Mouse (Mus musculus): Measurements from ENCODE around the gene Gm20388. TPM values are rescaled to one million over a fixed set of nuclear protein-coding genes. Genes with fewer than 3 reads are reported as not detected.

Gene Gm20388
- total RNA-seq, 1 experiment: 27.0 TPM

DNA sequence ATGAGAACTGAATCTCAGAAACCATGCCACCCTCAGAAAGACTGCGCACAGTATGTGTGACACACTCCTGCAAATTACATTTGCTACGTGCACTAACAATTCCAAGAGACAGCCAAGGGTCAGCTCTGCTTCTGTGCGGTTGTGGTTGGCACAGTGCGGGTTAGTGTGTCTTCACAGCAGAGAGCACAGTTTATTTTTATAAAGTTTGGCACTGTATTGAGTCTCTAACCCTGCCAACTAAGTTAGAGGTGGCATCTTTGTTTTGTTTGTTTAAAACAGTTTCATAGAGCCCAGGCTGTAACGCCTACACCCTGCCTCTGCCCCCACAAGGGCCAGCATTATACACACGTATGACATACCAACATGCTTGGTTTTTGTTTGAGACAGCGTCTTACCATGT lies 2990.8 kb downstream of the Gm20388 start:
- peaks cover 0 to 4% of the 10 kb centered on the region in 2 experiments; a peak in 1 of 4 replicates for H3K4me1 ChIP-seq (ENCODE audit: control insufficient read depth in 2 of 2, insufficient read depth in 2 of 2, low read length in 2 of 2, poor library complexity in 1 of 2)
- no peak for DNase-seq (ENCODE audit: low read depth, low spot score)
- TF ChIP-seq CHD2 (IDR thresholded peaks at IDR 0.05; ENCODE audit: low read depth, low read length) (no peak), HCFC1 (IDR thresholded peaks at IDR 0.05; ENCODE audit: borderline replicate concordance, insufficient read depth, low read length) (no peak), ZC3H11A (IDR thresholded peaks at IDR 0.05; ENCODE audit: borderline replicate concordance, low read depth, low read length) (no peak)
- H3K9me3 ChIP-seq (ENCODE audit: control insufficient read depth, insufficient read depth, low read depth, low read length): no peaks in the 10 kb centered on the region
- no peak overlapping the region for H3K4me3 ChIP-seq (ENCODE audit: insufficient read depth in 1 of 2, low read depth in 1 of 2, low read length in 2 of 2, poor library complexity in 1 of 2, severe bottlenecking in 1 of 2)
- in situ Hi-C loops (cut with MboI; ENCODE audit: low sequenced_read_pairs in 2 of 2, unreplicated experiment in 2 of 2): no loop called here
- no peak overlapping the region for H3K9ac ChIP-seq (ENCODE audit: insufficient read depth, low read depth, low read length, poor library complexity, severe bottlenecking)
- H3K27ac ChIP-seq (ENCODE audit: insufficient read depth, low read depth, low read length, poor library complexity, severe bottlenecking): no peak overlapping the region
- peaks cover 39% of the 10 kb centered on the region for H3K36me3 ChIP-seq (ENCODE audit: control insufficient read depth, insufficient read depth, low read length, poor library complexity, severe bottlenecking)

DNA sequence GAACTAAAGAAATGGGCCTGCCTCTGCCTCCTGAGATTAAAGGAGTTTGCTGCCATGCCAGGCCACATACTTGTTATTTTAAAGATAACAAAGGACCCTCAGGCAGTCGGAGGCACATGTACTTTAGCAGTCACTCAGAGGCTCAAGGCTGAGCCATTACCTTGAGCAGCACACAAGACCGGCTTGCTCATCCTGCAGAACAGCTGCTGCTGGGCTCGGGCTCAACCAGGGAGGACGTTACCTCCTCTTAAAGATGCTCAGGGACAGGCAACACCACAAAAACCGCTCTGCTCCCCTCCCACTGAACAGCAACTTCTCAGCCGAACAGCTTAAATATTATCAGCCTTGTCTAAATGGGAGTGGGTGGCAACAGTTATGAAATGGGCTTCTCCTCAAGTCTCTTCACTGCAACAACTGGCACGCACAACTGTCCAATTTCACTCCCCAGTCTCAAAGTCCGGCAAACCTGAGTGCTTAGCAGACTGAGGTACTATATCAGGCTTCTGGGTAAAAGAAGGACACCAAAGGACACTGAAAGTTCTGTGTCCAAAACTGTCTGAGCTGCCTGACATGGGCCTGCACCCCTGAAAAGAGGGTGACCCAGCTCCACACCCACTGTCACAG lies 2991.4 kb downstream of the Gm20388 start:
- no peak overlapping the region for H3K27ac ChIP-seq (ENCODE audit: insufficient read depth, low read depth, low read length, poor library complexity, severe bottlenecking)
- peaks cover 0 to 4% of the 10 kb centered on the region in 2 experiments; a peak in 1 of 4 replicates for H3K4me1 ChIP-seq (ENCODE audit: control insufficient read depth in 2 of 2, insufficient read depth in 2 of 2, low read length in 2 of 2, poor library complexity in 1 of 2)
- H3K36me3 ChIP-seq (ENCODE audit: control insufficient read depth, insufficient read depth, low read length, poor library complexity, severe bottlenecking): peaks cover 38% of the 10 kb centered on the region
- no peak overlapping the region for H3K9ac ChIP-seq (ENCODE audit: insufficient read depth, low read depth, low read length, poor library complexity, severe bottlenecking)
- H3K9me3 ChIP-seq (ENCODE audit: control insufficient read depth, insufficient read depth, low read depth, low read length): no peaks in the 10 kb centered on the region
- no peak for DNase-seq (ENCODE audit: low read depth, low spot score)
- no peak overlapping the region for H3K4me3 ChIP-seq (ENCODE audit: insufficient read depth in 1 of 2, low read depth in 1 of 2, low read length in 2 of 2, poor library complexity in 1 of 2, severe bottlenecking in 1 of 2)
- in situ Hi-C loops (cut with MboI; ENCODE audit: low sequenced_read_pairs in 2 of 2, unreplicated experiment in 2 of 2): no loop called here
- no peak for TF ChIP-seq ZC3H11A (IDR thresholded peaks at IDR 0.05; ENCODE audit: borderline replicate concordance, low read depth, low read length)
- no peak for TF ChIP-seq MAFK (IDR thresholded peaks at IDR 0.05; ENCODE audit: insufficient read depth, low read depth, low read length)
- TF ChIP-seq ZNF384 (IDR thresholded peaks at IDR 0.05; ENCODE audit: low read depth, low read length): no peak
- no peak for TF ChIP-seq CHD2 (IDR thresholded peaks at IDR 0.05; ENCODE audit: low read depth, low read length)
- TF ChIP-seq HCFC1 (IDR thresholded peaks at IDR 0.05; ENCODE audit: borderline replicate concordance, insufficient read depth, low read length): no peak

- no peak overlapping the region for H3K9ac ChIP-seq (ENCODE audit: insufficient read depth, low read depth, low read length, poor library complexity, severe bottlenecking)
- no peak for DNase-seq (ENCODE audit: low read depth, low spot score)
- no peaks in the 10 kb centered on the region for H3K9me3 ChIP-seq (ENCODE audit: control insufficient read depth, insufficient read depth, low read depth, low read length)
- H3K36me3 ChIP-seq (ENCODE audit: control insufficient read depth, insufficient read depth, low read length, poor library complexity, severe bottlenecking): peaks cover 38% of the 10 kb centered on the region
- H3K27ac ChIP-seq (ENCODE audit: insufficient read depth, low read depth, low read length, poor library complexity, severe bottlenecking): no peak overlapping the region
- H3K4me3 ChIP-seq (ENCODE audit: insufficient read depth in 1 of 2, low read depth in 1 of 2, low read length in 2 of 2, poor library complexity in 1 of 2, severe bottlenecking in 1 of 2): no peak overlapping the region
- in situ Hi-C loops (cut with MboI; ENCODE audit: low sequenced_read_pairs in 2 of 2, unreplicated experiment in 2 of 2): no loop called here
- H3K4me1 ChIP-seq (ENCODE audit: control insufficient read depth in 2 of 2, insufficient read depth in 2 of 2, low read length in 2 of 2, poor library complexity in 1 of 2): peaks cover 0 to 4% of the 10 kb centered on the region in 2 experiments; a peak in 1 of 4 replicates
- no peak for TF ChIP-seq MAFK (IDR thresholded peaks at IDR 0.05; ENCODE audit: insufficient read depth, low read depth, low read length)
- TF ChIP-seq ZNF384 (IDR thresholded peaks at IDR 0.05; ENCODE audit: low read depth, low read length): no peak
- no peak for TF ChIP-seq CHD2 (IDR thresholded peaks at IDR 0.05; ENCODE audit: low read depth, low read length)
- no peak for TF ChIP-seq HCFC1 (IDR thresholded peaks at IDR 0.05; ENCODE audit: borderline replicate concordance, insufficient read depth, low read length)
- no peak for TF ChIP-seq ZC3H11A (IDR thresholded peaks at IDR 0.05; ENCODE audit: borderline replicate concordance, low read depth, low read length)
Measured at GRCm38 (mm10) chr8:122902581-122902980, 2991.9 kb downstream of the Gm20388 start.

DNA sequence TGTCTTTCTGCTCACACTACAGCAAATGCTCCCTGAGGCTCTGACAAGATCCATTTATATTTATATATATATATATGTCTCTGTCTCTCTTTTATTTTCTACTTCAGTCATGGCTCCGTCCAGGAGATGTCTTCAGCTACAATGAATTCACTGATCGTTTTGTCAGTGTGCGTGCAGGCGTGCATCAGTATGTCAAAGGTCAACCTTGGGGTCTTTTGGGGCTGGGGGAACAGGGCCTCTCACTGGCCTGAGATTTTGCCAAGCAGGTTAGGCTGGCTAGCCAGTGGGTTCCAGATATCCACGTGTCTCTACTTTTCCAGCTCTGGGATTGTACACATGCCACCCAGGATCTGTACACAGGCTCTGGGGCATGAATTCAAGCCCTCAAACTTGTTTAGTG lies 2992.4 kb downstream of the Gm20388 start:
- peaks cover 0 to 4% of the 10 kb centered on the region in 2 experiments; a peak in 1 of 4 replicates for H3K4me1 ChIP-seq (ENCODE audit: control insufficient read depth in 2 of 2, insufficient read depth in 2 of 2, low read length in 2 of 2, poor library complexity in 1 of 2)
- H3K27ac ChIP-seq (ENCODE audit: insufficient read depth, low read depth, low read length, poor library complexity, severe bottlenecking): no peak overlapping the region
- in situ Hi-C loops (cut with MboI; ENCODE audit: low sequenced_read_pairs in 2 of 2, unreplicated experiment in 2 of 2): no loop called here
- TF ChIP-seq ZNF384 (IDR thresholded peaks at IDR 0.05; ENCODE audit: low read depth, low read length) (0 out of 2 replicates have a peak, but pooled peaks have one; percentile 24), HCFC1 (IDR thresholded peaks at IDR 0.05; ENCODE audit: borderline replicate concordance, insufficient read depth, low read length) (no peak)
- no peaks in the 10 kb centered on the region for H3K9me3 ChIP-seq (ENCODE audit: control insufficient read depth, insufficient read depth, low read depth, low read length)
- peaks cover 40% of the 10 kb centered on the region for H3K36me3 ChIP-seq (ENCODE audit: control insufficient read depth, insufficient read depth, low read length, poor library complexity, severe bottlenecking)
- H3K4me3 ChIP-seq (ENCODE audit: insufficient read depth in 1 of 2, low read depth in 1 of 2, low read length in 2 of 2, poor library complexity in 1 of 2, severe bottlenecking in 1 of 2): no peak overlapping the region
- DNase-seq (ENCODE audit: low read depth, low spot score): no peak
- H3K9ac ChIP-seq (ENCODE audit: insufficient read depth, low read depth, low read length, poor library complexity, severe bottlenecking): no peak overlapping the region

DNA sequence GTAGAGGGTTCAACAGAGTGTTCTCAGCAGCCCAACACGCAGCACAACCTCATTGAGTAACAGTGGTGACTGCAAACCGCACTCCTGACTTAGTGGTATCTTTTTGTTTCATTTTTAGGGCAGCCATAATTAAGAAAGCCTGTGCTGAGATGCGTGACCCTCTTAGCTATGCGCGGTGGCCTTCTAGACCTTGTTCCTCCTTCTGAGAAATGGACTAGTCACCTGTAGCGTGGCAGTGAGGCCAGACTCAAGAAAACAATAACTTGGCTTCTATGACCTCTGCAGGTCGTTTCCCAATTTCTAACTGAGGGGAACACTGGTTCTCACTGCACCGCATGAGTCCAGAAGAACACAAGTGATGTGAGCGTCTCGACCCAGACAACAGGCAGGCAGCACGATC lies 2993.9 kb downstream of the Gm20388 start:
- peaks cover 0 to 4% of the 10 kb centered on the region in 2 experiments; a peak in 1 of 4 replicates for H3K4me1 ChIP-seq (ENCODE audit: control insufficient read depth in 2 of 2, insufficient read depth in 2 of 2, low read length in 2 of 2, poor library complexity in 1 of 2)
- H3K9me3 ChIP-seq (ENCODE audit: control insufficient read depth, insufficient read depth, low read depth, low read length): no peaks in the 10 kb centered on the region
- no peak overlapping the region for H3K27ac ChIP-seq (ENCODE audit: insufficient read depth, low read depth, low read length, poor library complexity, severe bottlenecking)
- TF ChIP-seq MAFK (IDR thresholded peaks at IDR 0.05; ENCODE audit: insufficient read depth, low read depth, low read length): no peak
- TF ChIP-seq CHD2 (IDR thresholded peaks at IDR 0.05; ENCODE audit: low read depth, low read length): no peak
- TF ChIP-seq ZC3H11A (IDR thresholded peaks at IDR 0.05; ENCODE audit: borderline replicate concordance, low read depth, low read length): no peak
- TF ChIP-seq ZNF384 (IDR thresholded peaks at IDR 0.05; ENCODE audit: low read depth, low read length): no peak
- TF ChIP-seq HCFC1 (IDR thresholded peaks at IDR 0.05; ENCODE audit: borderline replicate concordance, insufficient read depth, low read length): no peak
- no peak overlapping the region for H3K4me3 ChIP-seq (ENCODE audit: insufficient read depth in 1 of 2, low read depth in 1 of 2, low read length in 2 of 2, poor library complexity in 1 of 2, severe bottlenecking in 1 of 2)
- no peak overlapping the region for H3K9ac ChIP-seq (ENCODE audit: insufficient read depth, low read depth, low read length, poor library complexity, severe bottlenecking)
- in situ Hi-C loops (cut with MboI; ENCODE audit: low sequenced_read_pairs in 2 of 2, unreplicated experiment in 2 of 2): no loop called here
- no peak for DNase-seq (ENCODE audit: low read depth, low spot score)
- H3K36me3 ChIP-seq (ENCODE audit: control insufficient read depth, insufficient read depth, low read length, poor library complexity, severe bottlenecking): peaks cover 33% of the 10 kb centered on the region; the same call in 1 of the 2 replicates
